Mouse (Mus musculus): ENCODE measurements at regions not wholly inside any gene's neighbourhood (a gene's known extent, or its start where the extent isn't known, plus 50 kb on each side); places are given as distances from the start of the nearest gene placed in this dataset.

GRCm38 (mm10) chr19:60113666-60114388, 112.7 kb downstream of the Fam204a start:
- no peak overlapping the region for H3K27ac ChIP-seq
- no peak overlapping the region for H3K4me3 ChIP-seq
- no peak for TF ChIP-seq CTCF (IDR thresholded peaks at IDR 0.05)
- intact Hi-C loops (cut with DNase I) = no loop called here
- DNase-seq = no peak

- Histone ChIP-seq H3K27ac (no peak overlapping the region), H3K4me3 (no peak overlapping the region)
- TF ChIP-seq CTCF (IDR thresholded peaks at IDR 0.05) = no peak
- no peak for DNase-seq
- intact Hi-C loops (cut with DNase I) = no loop called here
Observed at GRCm38 (mm10) chr19:60110278-60110677, 116.2 kb downstream of the Fam204a start.

GRCm38 (mm10) chr19:60109488-60109887, 117.0 kb downstream of the Fam204a start:
- no peak overlapping the region for H3K4me3 ChIP-seq
- intact Hi-C loops (cut with DNase I) = no loop called here
- H3K27ac ChIP-seq = no peak overlapping the region
- no peak for DNase-seq
- TF ChIP-seq CTCF (IDR thresholded peaks at IDR 0.05) = no peak

- intact Hi-C loops (cut with DNase I) = no loop called here
- Histone ChIP-seq H3K27ac (no peak overlapping the region), H3K4me3 (no peak overlapping the region)
- DNase-seq = no peak
- TF ChIP-seq CTCF (IDR thresholded peaks at IDR 0.05) = no peak
Observed at GRCm38 (mm10) chr19:60097915-60098314, 128.6 kb downstream of the Fam204a start.

GRCm38 (mm10) chr19:60074986-60075385, 131.5 kb upstream of the Rab11fip2 start:
- intact Hi-C loops (cut with DNase I) = no loop called here
- no peak overlapping the region for H3K27ac ChIP-seq
- DNase-seq = no peak
- no peak overlapping the region for H3K4me3 ChIP-seq
- TF ChIP-seq CTCF (IDR thresholded peaks at IDR 0.05) = no peak

- DNase-seq = no peak
- Histone ChIP-seq H3K4me3 (no peak overlapping the region), H3K27ac (peak overlapping the region; percentile 68)
- TF ChIP-seq CTCF (IDR thresholded peaks at IDR 0.05) = no peak
- intact Hi-C loops (cut with DNase I) = no loop called here
Observed at GRCm38 (mm10) chr19:60073328-60073727, 129.9 kb upstream of the Rab11fip2 start.

GRCm38 (mm10) chr19:60066183-60066582, 122.7 kb upstream of the Rab11fip2 start:
- TF ChIP-seq CTCF (IDR thresholded peaks at IDR 0.05) = no peak
- intact Hi-C loops (cut with DNase I) = no loop called here
- DNase-seq = no peak
- H3K4me3 ChIP-seq = no peak overlapping the region
- H3K27ac ChIP-seq = no peak overlapping the region

GRCm38 (mm10) chr19:60055121-60055874, 111.8 kb upstream of the Rab11fip2 start:
- Histone ChIP-seq H3K27ac (no peak overlapping the region), H3K4me3 (no peak overlapping the region)
- TF ChIP-seq CTCF (IDR thresholded peaks at IDR 0.05) = no peak
- DNase-seq = no peak
- intact Hi-C loops (cut with DNase I) = loop anchor here (5.0 kb wide), 1 partner anchor 918 kb away; no protein-coding TSS in a partner anchor

GRCm38 (mm10) chr19:60051151-60051550, 107.7 kb upstream of the Rab11fip2 start:
- no peak for DNase-seq
- intact Hi-C loops (cut with DNase I) = no loop called here
- TF ChIP-seq CTCF (IDR thresholded peaks at IDR 0.05) = no peak
- Histone ChIP-seq H3K4me3 (no peak overlapping the region), H3K27ac (no peak overlapping the region)

- Histone ChIP-seq H3K4me3 (no peak overlapping the region), H3K27ac (no peak overlapping the region)
- DNase-seq = no peak
- intact Hi-C loops (cut with DNase I) = no loop called here
- no peak for TF ChIP-seq CTCF (IDR thresholded peaks at IDR 0.05)
Observed at GRCm38 (mm10) chr19:60040721-60041120, 97.3 kb upstream of the Rab11fip2 start.

- no peak for TF ChIP-seq CTCF (IDR thresholded peaks at IDR 0.05)
- no peak for DNase-seq
- Histone ChIP-seq H3K27ac (no peak overlapping the region), H3K4me3 (no peak overlapping the region)
- intact Hi-C loops (cut with DNase I) = no loop called here
Observed at GRCm38 (mm10) chr19:60032667-60033066, 89.2 kb upstream of the Rab11fip2 start.

- Histone ChIP-seq H3K4me3 (no peak overlapping the region), H3K27ac (no peak overlapping the region)
- TF ChIP-seq CTCF (IDR thresholded peaks at IDR 0.05) = no peak
- intact Hi-C loops (cut with DNase I) = no loop called here
- no peak for DNase-seq
Observed at GRCm38 (mm10) chr19:60030212-60030788, 86.8 kb upstream of the Rab11fip2 start.

GRCm38 (mm10) chr19:60029720-60030119, 86.3 kb upstream of the Rab11fip2 start:
- Histone ChIP-seq H3K4me3 (no peak overlapping the region), H3K27ac (no peak overlapping the region)
- no peak for TF ChIP-seq CTCF (IDR thresholded peaks at IDR 0.05)
- DNase-seq = no peak
- intact Hi-C loops (cut with DNase I) = no loop called here

Measured in gastrocnemius, adult 2 months (tissue).